10 mouse cellular contexts compared by ENCODE assay signal in the genomic region with DNA sequence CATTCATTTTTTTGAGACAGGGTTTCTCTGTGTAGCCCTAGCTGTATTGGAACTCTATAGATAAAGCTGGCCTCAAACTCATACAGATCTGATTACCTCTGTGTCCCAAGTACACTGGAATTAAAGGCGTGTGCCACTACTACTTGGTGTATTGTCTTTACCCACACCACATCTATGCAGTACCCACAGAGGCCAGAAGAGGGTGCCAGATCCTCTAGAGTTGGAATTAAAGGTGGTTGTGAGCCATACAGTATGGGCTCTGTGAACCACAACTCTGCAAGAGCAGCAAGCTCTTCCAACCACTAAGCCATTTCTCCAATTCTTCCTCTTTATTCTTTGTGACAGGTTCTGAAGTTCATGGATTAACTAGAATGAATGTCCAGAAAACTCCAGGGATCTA. TPM values are rescaled to one million over a fixed set of nuclear protein-coding genes. Genes with fewer than 3 reads are reported as not detected.
DNase-seq lines count a peak whose midpoint lies in the region; ATAC-seq and TF ChIP-seq lines count a peak whose summit lies in the region.
"Had no signal": no experiment of that assay in that cellular context is flagged by ENCODE, and none has a peak within 500 bp of the region (broad histone marks: within the 10 kb centered on the region; RNA-seq: fewer than 3 reads in every experiment).

No protein-coding gene starts in this region.

- peak; percentile 84 for TF ChIP-seq RAD21 in MEL (IDR thresholded peaks at IDR 0.05; ENCODE audit: low read depth, low read length)

- no peak overlapping the region for H3K4me3 ChIP-seq in intestine, postnatal 0 days (ENCODE audit: low read depth, low read length)
- no peak overlapping the region for H3K4me3 ChIP-seq in intestine, embryonic 15.5 days (replicated peaks)
- H3K4me3 ChIP-seq in MEL (ENCODE audit: control insufficient read depth in 1 of 2, insufficient read depth in 1 of 2, low read depth in 2 of 2, low read length in 2 of 2) = no peak overlapping the region
- H3K4me3 ChIP-seq: liver, embryonic 15.5 days had no signal

- H3K4me2 ChIP-seq in intestine, postnatal 0 days (replicated peaks; ENCODE audit: low read depth) = no peak overlapping the region
- H3K4me2 ChIP-seq in intestine, embryonic 15.5 days (replicated peaks) = no peak overlapping the region
- H3K4me2 ChIP-seq: liver, embryonic 15.5 days had no signal

- peak; percentile 71 for TF ChIP-seq CTCF in intestine, postnatal 0 days (IDR thresholded peaks at IDR 0.05; ENCODE audit: low read depth)
- peak; percentile 67 to 89 (median 86) for TF ChIP-seq CTCF in MEL (IDR thresholded peaks at IDR 0.05 in 2 of 3, conservative IDR thresholded peaks at IDR 0.05 in 1 of 3; ENCODE audit: control insufficient read depth in 1 of 3, insufficient read depth in 1 of 3, low read depth in 2 of 3, low read length in 3 of 3, poor library complexity in 1 of 3, severe bottlenecking in 1 of 3)

- H3K27ac ChIP-seq in intestine, postnatal 0 days (ENCODE audit: low read depth, low read length) = no peak overlapping the region
- H3K27ac ChIP-seq in intestine, embryonic 15.5 days = no peak overlapping the region
- no peak overlapping the region for H3K27ac ChIP-seq in MEL (ENCODE audit: control insufficient read depth, low read depth, low read length)
- H3K27ac ChIP-seq: liver, embryonic 15.5 days had no signal

- H3K4me1 ChIP-seq in intestine, postnatal 0 days (replicated peaks; ENCODE audit: control insufficient read depth, insufficient read depth, low read length) = no peaks in the 10 kb centered on the region
- H3K4me1 ChIP-seq in intestine, embryonic 15.5 days (replicated peaks) = no peaks in the 10 kb centered on the region
- H3K4me1 ChIP-seq in MEL (ENCODE audit: control insufficient read depth in 1 of 2, insufficient read depth in 2 of 2, low read length in 2 of 2) = peaks cover 0 to 4% of the 10 kb centered on the region in 2 experiments; a peak in 2 of 4 replicates
- H3K4me1 ChIP-seq: liver, embryonic 15.5 days had no signal

- H3K79me2 ChIP-seq in MEL (ENCODE audit: control insufficient read depth, insufficient read depth, low read length, poor library complexity) = no peaks in the 10 kb centered on the region

- no peak for TF ChIP-seq POLR2A in MEL (IDR thresholded peaks at IDR 0.05; ENCODE audit: control insufficient read depth in 1 of 2, insufficient read depth in 1 of 2, low read depth in 1 of 2, low read length in 2 of 2, poor library complexity in 1 of 2)

- H3K9me3 ChIP-seq in intestine, postnatal 0 days (ENCODE audit: control insufficient read depth) = no peaks in the 10 kb centered on the region
- H3K9me3 ChIP-seq in intestine, embryonic 15.5 days = no peaks in the 10 kb centered on the region
- no peaks in the 10 kb centered on the region for H3K9me3 ChIP-seq in MEL (replicated peaks; ENCODE audit: insufficient read depth, low read length)
- H3K9me3 ChIP-seq: liver, embryonic 15.5 days had no signal

- 81% methylated on average over 1 of the region's 1 CpGs for WGBS in intestine, postnatal 0 days
- WGBS in intestine, embryonic 15.5 days = 53% methylated on average over 1 of the region's 1 CpGs

- no peaks in the 10 kb centered on the region for H3K36me3 ChIP-seq in intestine, postnatal 0 days (ENCODE audit: control insufficient read depth, insufficient read depth)
- H3K36me3 ChIP-seq in intestine, embryonic 15.5 days = no peaks in the 10 kb centered on the region
- H3K36me3 ChIP-seq in MEL (ENCODE audit: control insufficient read depth in 1 of 2, insufficient read depth in 2 of 2, low read length in 2 of 2) = peaks cover 0 to 5% of the 10 kb centered on the region in 2 experiments; a peak in 2 of 4 replicates
- H3K36me3 ChIP-seq: liver, embryonic 15.5 days had no signal

- TF ChIP-seq EP300 in MEL (IDR thresholded peaks at IDR 0.05; ENCODE audit: low read depth in 1 of 2, low read length in 2 of 2) = no peak

- DNase-seq in B cell, adult 2 months = peak; percentile 50 to 60
- peak; percentile 86 for DNase-seq in MEL (ENCODE audit: low read depth, low spot score)
- DNase-seq in embryo, embryonic 11 days = peak; percentile 28
- peak; percentile 69 for DNase-seq in lung, postnatal 36 days

- no peak overlapping the region for H3K9ac ChIP-seq in intestine, postnatal 0 days (ENCODE audit: low read depth, low read length)
- no peak overlapping the region for H3K9ac ChIP-seq in intestine, embryonic 15.5 days
- 0 out of 2 replicates have a peak overlapping the region, but pooled peaks have one; percentile 14 for H3K9ac ChIP-seq in MEL (ENCODE audit: control insufficient read depth, low read depth, low read length, poor library complexity, severe bottlenecking)
- H3K9ac ChIP-seq: liver, embryonic 15.5 days had no signal

- no peaks in the 10 kb centered on the region for H3K27me3 ChIP-seq in intestine, postnatal 0 days (replicated peaks; ENCODE audit: control insufficient read depth, insufficient read depth, low read length)
- no peaks in the 10 kb centered on the region for H3K27me3 ChIP-seq in intestine, embryonic 15.5 days (replicated peaks)
- H3K27me3 ChIP-seq in MEL (ENCODE audit: control insufficient read depth in 1 of 2, insufficient read depth in 2 of 2, low read length in 2 of 2) = peaks cover 0 to 2% of the 10 kb centered on the region in 2 experiments; a peak in 1 of 4 replicates

- no peak for ATAC-seq in intestine, postnatal 0 days
- ATAC-seq in intestine, embryonic 15.5 days = no peak
- ATAC-seq in erythroid progenitor cell, adult 5-6 weeks (replicated peaks; ENCODE audit: low FRiP score, poor library complexity, severe bottlenecking) = no peak; the same call in 1 of the 2 replicates
- no peak for ATAC-seq in frontal cortex, adult (ENCODE audit: low TSS enrichment)

TF ChIP-seq in MEL, 35 proteins besides CTCF, POLR2A, EP300 and RAD21:
- TF ChIP-seq USF1 (IDR thresholded peaks at IDR 0.05; ENCODE audit: low read depth, low read length) (no peak), SMC3 (IDR thresholded peaks at IDR 0.05; ENCODE audit: low read depth, low read length) (peak; percentile 83), ZC3H11A (IDR thresholded peaks at IDR 0.05; ENCODE audit: low read depth, low read length) (peak; percentile 66), TBP (IDR thresholded peaks at IDR 0.05; ENCODE audit: low read depth, low read length) (0 out of 2 replicates have a peak, but pooled peaks have one; percentile 29)

RNA-seq across cellular contexts. Expression of a gene that starts 6.8 kb away (rescaled TPM):
- 3.4 and 5.3 TPM in 2 replicates for polyA plus RNA-seq in intestine, postnatal 0 days (2015; fragmentation: Nextera tagmentation; extraction: Ambion mirVana)
- polyA plus RNA-seq in intestine, embryonic 15.5 days (2015; fragmentation: Nextera tagmentation; extraction: Ambion mirVana) = 4.1 and 4.2 TPM in 2 replicates
- total RNA-seq in MEL (2012; rRNA removed) = not detected in 2 replicates
- not detected for polyA plus RNA-seq in MEL (2012; ENCODE audit: insufficient read depth in 1 of 2, insufficient read length in 2 of 2, low read depth in 1 of 2, low replicate concordance in 2 of 2, missing spikeins in 1 of 2)
- total RNA-seq in erythroid progenitor cell, adult 5-6 weeks (2015; ENCODE audit: low replicate concordance) = not detected in 2 replicates
- not detected in 2 replicates for total RNA-seq in erythroid progenitor cell, adult 5-6 weeks (2017; ENCODE audit: low replicate concordance)
- polyA plus RNA-seq: spleen, adult 2 months had no signal

RNA-seq across cellular contexts. Expression of a gene that starts 17.7 kb away (rescaled TPM):
- 0.37 and 0.58 TPM in 2 replicates for polyA plus RNA-seq in intestine, postnatal 0 days (2015; fragmentation: Nextera tagmentation; extraction: Ambion mirVana)
- 1.1 and 1.9 TPM in 2 replicates for polyA plus RNA-seq in intestine, embryonic 15.5 days (2015; fragmentation: Nextera tagmentation; extraction: Ambion mirVana)
- total RNA-seq in MEL (2012; rRNA removed) = not detected in 2 replicates
- polyA plus RNA-seq in MEL (2012; ENCODE audit: insufficient read depth in 1 of 2, insufficient read length in 2 of 2, low read depth in 1 of 2, low replicate concordance in 2 of 2, missing spikeins in 1 of 2) = 1 to 10 TPM in 1 of 2 experiments, not detected in 1; 1.0 TPM
- total RNA-seq in erythroid progenitor cell, adult 5-6 weeks (2015; ENCODE audit: low replicate concordance) = not detected in 2 replicates
- total RNA-seq in erythroid progenitor cell, adult 5-6 weeks (2017; ENCODE audit: low replicate concordance) = not detected in 2 replicates
- polyA plus RNA-seq: spleen, adult 2 months had no signal

RNA-seq across cellular contexts. Expression of a gene that starts 18.4 kb away (rescaled TPM):
- polyA plus RNA-seq in intestine, postnatal 0 days (2015; fragmentation: Nextera tagmentation; extraction: Ambion mirVana) = 41.4 and 50.7 TPM in 2 replicates
- 186 and 196 TPM in 2 replicates for polyA plus RNA-seq in intestine, embryonic 15.5 days (2015; fragmentation: Nextera tagmentation; extraction: Ambion mirVana)
- 0.27 and 0.49 TPM in 2 replicates for total RNA-seq in MEL (2012; rRNA removed)
- polyA plus RNA-seq in MEL (2012; ENCODE audit: insufficient read depth in 1 of 2, insufficient read length in 2 of 2, low read depth in 1 of 2, low replicate concordance in 2 of 2, missing spikeins in 1 of 2) = under 1 TPM in 1 of 2 experiments, not detected in 1; 0.86 TPM
- 1.3 TPM in 1 of 2 replicates, not detected in the other for total RNA-seq in erythroid progenitor cell, adult 5-6 weeks (2015; ENCODE audit: low replicate concordance)
- total RNA-seq in erythroid progenitor cell, adult 5-6 weeks (2017; ENCODE audit: low replicate concordance) = not detected in 2 replicates
- polyA plus RNA-seq: spleen, adult 2 months had no signal

RNA-seq across cellular contexts. Expression of a gene that starts 24.7 kb away (rescaled TPM):
- polyA plus RNA-seq in intestine, postnatal 0 days (2015; fragmentation: Nextera tagmentation; extraction: Ambion mirVana) = 239 and 262 TPM in 2 replicates
- polyA plus RNA-seq in intestine, embryonic 15.5 days (2015; fragmentation: Nextera tagmentation; extraction: Ambion mirVana) = 219 and 251 TPM in 2 replicates
- total RNA-seq in MEL (2012; rRNA removed) = 26.9 and 27.4 TPM in 2 replicates
- 100 to 1,000 TPM in 1 of 2 experiments, 10 to 100 TPM in 1; 41.1 to 759 TPM for polyA plus RNA-seq in MEL (2012; ENCODE audit: insufficient read depth in 1 of 2, insufficient read length in 2 of 2, low read depth in 1 of 2, low replicate concordance in 2 of 2, missing spikeins in 1 of 2)
- total RNA-seq in erythroid progenitor cell, adult 5-6 weeks (2015; ENCODE audit: low replicate concordance) = 27.0 and 72.5 TPM in 2 replicates
- total RNA-seq in erythroid progenitor cell, adult 5-6 weeks (2017; ENCODE audit: low replicate concordance) = 53.2 and 63.0 TPM in 2 replicates

RNA-seq across cellular contexts. Expression of a gene that starts 48.0 kb away (rescaled TPM):
- 641 and 667 TPM in 2 replicates for polyA plus RNA-seq in intestine, postnatal 0 days (2015; fragmentation: Nextera tagmentation; extraction: Ambion mirVana)
- polyA plus RNA-seq in intestine, embryonic 15.5 days (2015; fragmentation: Nextera tagmentation; extraction: Ambion mirVana) = 573 and 647 TPM in 2 replicates
- 68.1 and 75.2 TPM in 2 replicates for total RNA-seq in MEL (2012; rRNA removed)
- 100 to 1,000 TPM in 1 of 2 experiments, not detected in 1; 113 TPM for polyA plus RNA-seq in MEL (2012; ENCODE audit: insufficient read depth in 1 of 2, insufficient read length in 2 of 2, low read depth in 1 of 2, low replicate concordance in 2 of 2, missing spikeins in 1 of 2)
- total RNA-seq in erythroid progenitor cell, adult 5-6 weeks (2015; ENCODE audit: low replicate concordance) = 47.8 and 73.9 TPM in 2 replicates
- 80.9 and 85.2 TPM in 2 replicates for total RNA-seq in erythroid progenitor cell, adult 5-6 weeks (2017; ENCODE audit: low replicate concordance)

Comparison
In these comparisons a context has a peak if more than half of its experiments do, and no peak if none do; other contexts are left out.
1. DNase-seq: peak in every context shown above with its lines; median percentile 86 in MEL; 69 in lung, postnatal 36 days; 55 in B cell, adult 2 months; 28 in embryo, embryonic 11 days.
2. RNA of a gene that starts 18.4 kb away (polyA plus RNA-seq): 186 to 196 TPM in intestine, embryonic 15.5 days and 41.4 to 50.7 TPM in intestine, postnatal 0 days; 0.86 TPM in MEL; every median in the first group is over 10 times any median in the second.